17 mouse cellular contexts compared by ENCODE assay signal in the genomic region with DNA sequence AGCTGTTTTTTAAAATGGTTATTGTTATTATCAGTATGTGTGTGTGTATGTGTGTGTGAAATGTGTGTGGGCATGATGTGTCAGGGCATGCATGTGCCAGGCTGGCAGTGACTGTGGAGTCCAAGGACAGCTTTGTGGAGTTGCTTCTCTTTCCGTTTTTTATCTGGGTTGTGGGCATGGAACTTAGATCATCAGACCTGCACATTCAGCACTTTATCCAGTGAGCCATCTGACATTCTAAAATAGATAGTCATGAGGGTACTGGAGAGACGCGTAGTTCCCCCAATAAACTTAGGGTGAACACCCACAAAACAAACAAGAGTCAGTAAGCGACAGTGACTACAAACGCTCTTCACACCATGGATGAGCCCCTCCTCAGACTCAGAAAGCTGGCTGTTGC. TPM values are rescaled to one million over a fixed set of nuclear protein-coding genes. Genes with fewer than 3 reads are reported as not detected.
DNase-seq lines count a peak whose midpoint lies in the region; ATAC-seq and TF ChIP-seq lines count a peak whose summit lies in the region.
"Had no signal": no experiment of that assay in that cellular context is flagged by ENCODE, and none has a peak within 500 bp of the region (broad histone marks: within the 10 kb centered on the region; RNA-seq: fewer than 3 reads in every experiment).

No protein-coding gene starts in this region.

- H3K4me2 ChIP-seq in embryonic facial prominence, embryonic 13.5 days, result peak overlapping the region; percentile 32
- H3K4me2 ChIP-seq in kidney, postnatal 0 days (ENCODE audit: low read length), result peak overlapping the region; percentile 46
- peak overlapping the region; percentile 51 for H3K4me2 ChIP-seq in intestine, embryonic 16.5 days (ENCODE audit: low read depth, low read length)
- H3K4me2 ChIP-seq: embryonic facial prominence, embryonic 15.5 days; forebrain, embryonic 12.5 days; hindbrain, embryonic 15.5 days had no signal

- peaks cover 10% of the 10 kb centered on the region for H3K4me1 ChIP-seq in embryonic facial prominence, embryonic 13.5 days
- peaks cover 9% of the 10 kb centered on the region; the same call in 1 of the 2 replicates for H3K4me1 ChIP-seq in embryonic facial prominence, embryonic 10.5 days
- H3K4me1 ChIP-seq in kidney, postnatal 0 days (replicated peaks; ENCODE audit: insufficient read depth, low read length), result peaks cover 4% of the 10 kb centered on the region; the same call in 1 of the 2 replicates
- H3K4me1 ChIP-seq in intestine, embryonic 16.5 days (ENCODE audit: control insufficient read depth, insufficient read depth, low read length), result peaks cover 4% of the 10 kb centered on the region; the same call in 1 of the 2 replicates
- H3K4me1 ChIP-seq: hindbrain, embryonic 15.5 days had no signal

- H3K27me3 ChIP-seq in embryonic facial prominence, embryonic 13.5 days, result no peaks in the 10 kb centered on the region
- H3K27me3 ChIP-seq in embryonic facial prominence, embryonic 10.5 days (replicated peaks; ENCODE audit: low read depth, poor library complexity, severe bottlenecking), result no peaks in the 10 kb centered on the region
- no peaks in the 10 kb centered on the region for H3K27me3 ChIP-seq in kidney, postnatal 0 days (ENCODE audit: insufficient read depth, low read length)
- H3K27me3 ChIP-seq in intestine, embryonic 16.5 days (replicated peaks; ENCODE audit: control insufficient read depth, insufficient read depth, low read length), result no peaks in the 10 kb centered on the region
- H3K27me3 ChIP-seq: embryonic facial prominence, embryonic 15.5 days; hindbrain, embryonic 15.5 days had no signal

- no peak for DNase-seq in embryonic facial prominence, embryonic 10.5 days (ENCODE audit: low spot score)
- DNase-seq in kidney, postnatal 0 days (ENCODE audit: low spot score), result no peak
- DNase-seq in kidney, postnatal 36 days, result no peak
- peak; percentile 55 for DNase-seq in A20 (ENCODE audit: low read depth, low spot score)
- no peak for DNase-seq in neural tube, embryonic 10.5 days (ENCODE audit: extremely low spot score, low spot score)
- DNase-seq in right cerebral cortex, postnatal 25 days, result no peak
- DNase-seq: cerebellum, adult 18-20 months; midbrain, embryonic 14.5 days had no signal

- H3K9me3 ChIP-seq in embryonic facial prominence, embryonic 13.5 days, result no peaks in the 10 kb centered on the region
- H3K9me3 ChIP-seq in embryonic facial prominence, embryonic 10.5 days, result no peaks in the 10 kb centered on the region
- H3K9me3 ChIP-seq in kidney, postnatal 0 days (replicated peaks; ENCODE audit: low read length), result no peaks in the 10 kb centered on the region
- H3K9me3 ChIP-seq in intestine, embryonic 16.5 days (ENCODE audit: control insufficient read depth, low read length), result no peaks in the 10 kb centered on the region
- H3K9me3 ChIP-seq: embryonic facial prominence, embryonic 15.5 days; forebrain, embryonic 12.5 days; hindbrain, embryonic 15.5 days had no signal

- no peak for ATAC-seq in embryonic facial prominence, embryonic 13.5 days (ENCODE audit: insufficient number of reproducible peaks, insufficient read depth, low FRiP score, low TSS enrichment, low read depth)
- no peak for ATAC-seq in kidney, postnatal 0 days (replicated peaks; ENCODE audit: low FRiP score, low read depth)
- no peak for ATAC-seq in intestine, embryonic 16.5 days

- TF ChIP-seq CTCF in kidney, postnatal 0 days (IDR thresholded peaks at IDR 0.05; ENCODE audit: low read depth), result no peak

- 0 out of 2 replicates have a peak overlapping the region, but pooled peaks have one; percentile 3 for H3K4me3 ChIP-seq in embryonic facial prominence, embryonic 13.5 days
- H3K4me3 ChIP-seq in embryonic facial prominence, embryonic 10.5 days, result no peak overlapping the region
- peak overlapping the region; percentile 11; the same call in 1 of the 2 replicates for H3K4me3 ChIP-seq in kidney, postnatal 0 days (replicated peaks; ENCODE audit: low read depth, low read length)
- peak overlapping the region; percentile 34 for H3K4me3 ChIP-seq in intestine, embryonic 16.5 days (ENCODE audit: low read length)
- H3K4me3 ChIP-seq: embryonic facial prominence, embryonic 15.5 days; forebrain, embryonic 12.5 days; heart, adult 2 months; hindbrain, embryonic 15.5 days had no signal

- H3K27ac ChIP-seq in embryonic facial prominence, embryonic 13.5 days, result no peak overlapping the region
- no peak overlapping the region for H3K27ac ChIP-seq in embryonic facial prominence, embryonic 10.5 days (replicated peaks)
- H3K27ac ChIP-seq in kidney, postnatal 0 days, result peak overlapping the region; percentile 73
- H3K27ac ChIP-seq in intestine, embryonic 16.5 days (ENCODE audit: low read length), result peak overlapping the region; percentile 91
- H3K27ac ChIP-seq: forebrain, embryonic 12.5 days; hindbrain, embryonic 15.5 days had no signal

- 91% methylated on average over 5 of the region's 5 CpGs for WGBS in embryonic facial prominence, embryonic 13.5 days
- WGBS in embryonic facial prominence, embryonic 10.5 days, result 92% methylated on average over 5 of the region's 5 CpGs
- WGBS in kidney, postnatal 0 days, result 52% methylated on average over 5 of the region's 5 CpGs
- WGBS in intestine, embryonic 16.5 days, result 61% methylated on average over 5 of the region's 5 CpGs

- no peak overlapping the region for H3K9ac ChIP-seq in embryonic facial prominence, embryonic 13.5 days
- H3K9ac ChIP-seq in kidney, postnatal 0 days (ENCODE audit: low read depth, low read length), result no peak overlapping the region
- peak overlapping the region; percentile 53 for H3K9ac ChIP-seq in intestine, embryonic 16.5 days (ENCODE audit: low read depth, low read length)
- H3K9ac ChIP-seq: embryonic facial prominence, embryonic 15.5 days; forebrain, embryonic 12.5 days; hindbrain, embryonic 15.5 days; lung, embryonic 14.5 days had no signal

- H3K36me3 ChIP-seq in embryonic facial prominence, embryonic 13.5 days, result no peaks in the 10 kb centered on the region
- no peaks in the 10 kb centered on the region for H3K36me3 ChIP-seq in embryonic facial prominence, embryonic 10.5 days (replicated peaks)
- H3K36me3 ChIP-seq in kidney, postnatal 0 days (ENCODE audit: insufficient read depth, low read length), result no peaks in the 10 kb centered on the region
- no peaks in the 10 kb centered on the region for H3K36me3 ChIP-seq in intestine, embryonic 16.5 days (ENCODE audit: control insufficient read depth, insufficient read depth, low read length)
- H3K36me3 ChIP-seq: embryonic facial prominence, embryonic 15.5 days; forebrain, embryonic 12.5 days; hindbrain, embryonic 15.5 days had no signal

RNA-seq across cellular contexts. Expression of gene Blnk, which starts 1.0 kb away (rescaled TPM):
- polyA plus RNA-seq in embryonic facial prominence, embryonic 13.5 days (2015; fragmentation: Nextera tagmentation; extraction: Ambion mirVana), result 2.2 and 2.9 TPM in 2 replicates
- polyA plus RNA-seq in embryonic facial prominence, embryonic 10.5 days (2016; fragmentation: Nextera tagmentation; extraction: Ambion mirVana), result 0.09 and 0.59 TPM in 2 replicates
- 29.7 and 29.9 TPM in 2 replicates for polyA plus RNA-seq in kidney, postnatal 0 days (2015; fragmentation: Nextera tagmentation; extraction: Ambion mirVana)
- polyA plus RNA-seq in intestine, embryonic 16.5 days (2015; fragmentation: Nextera tagmentation; extraction: Ambion mirVana), result 22.6 and 27.3 TPM in 2 replicates

RNA-seq across cellular contexts. Expression of gene Dntt, which starts 35.7 kb away (rescaled TPM):
- not detected in 2 replicates for polyA plus RNA-seq in embryonic facial prominence, embryonic 13.5 days (2015; fragmentation: Nextera tagmentation; extraction: Ambion mirVana)
- not detected in 2 replicates for polyA plus RNA-seq in embryonic facial prominence, embryonic 10.5 days (2016; fragmentation: Nextera tagmentation; extraction: Ambion mirVana)
- 0.09 and 0.17 TPM in 2 replicates for polyA plus RNA-seq in kidney, postnatal 0 days (2015; fragmentation: Nextera tagmentation; extraction: Ambion mirVana)
- not detected in 2 replicates for polyA plus RNA-seq in intestine, embryonic 16.5 days (2015; fragmentation: Nextera tagmentation; extraction: Ambion mirVana)
- polyA plus RNA-seq: forebrain, embryonic 12.5 days; heart, postnatal 0 days; hindbrain, embryonic 15.5 days; stomach, embryonic 14.5 days had no signal

Comparison
In these comparisons a context has a peak if more than half of its experiments do, and no peak if none do; other contexts are left out.
1. H3K27ac ChIP-seq: peak in kidney, postnatal 0 days (single experiment) and intestine, embryonic 16.5 days (single experiment); none in embryonic facial prominence, embryonic 13.5 days (single experiment) and embryonic facial prominence, embryonic 10.5 days (single experiment).
2. Peak in every context shown above with its lines, with median percentiles within 50 percentile points of each other: H3K4me2 ChIP-seq.